Mouse (Mus musculus): ENCODE measurements around the gene Taf4. TPM values are rescaled to one million over a fixed set of nuclear protein-coding genes. Genes with fewer than 3 reads are reported as not detected.

The Taf4 gene
- polyA plus RNA-seq, 1 experiment from 2014 or later = 5.2 TPM

DNA sequence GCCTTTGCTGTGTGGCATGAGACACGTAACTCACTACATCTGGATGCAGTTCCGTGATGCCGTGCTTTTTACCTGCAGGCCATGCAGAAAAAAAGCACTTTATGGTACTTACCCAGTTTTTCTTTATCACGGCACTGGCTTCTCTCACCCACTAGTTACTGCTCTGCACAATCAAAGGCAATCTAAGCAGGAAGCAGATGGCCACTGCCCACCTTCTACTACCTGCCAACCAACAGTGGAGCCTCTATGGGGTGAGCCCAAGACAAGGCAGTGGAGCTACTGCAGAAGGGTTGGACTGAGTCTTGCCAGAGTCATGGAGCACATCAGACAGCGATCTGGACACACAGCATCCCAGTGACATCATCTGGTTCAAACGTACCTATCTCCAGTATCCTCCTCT is 52.4 kb downstream of the Taf4 start:
- no peak for ATAC-seq
- H3K27ac ChIP-seq = no peak overlapping the region
- peaks cover 87% of the 10 kb centered on the region for H3K36me3 ChIP-seq (ENCODE audit: poor library complexity, severe bottlenecking)
- H3K4me2 ChIP-seq = no peak overlapping the region
- H3K27me3 ChIP-seq = no peaks in the 10 kb centered on the region
- no peaks in the 10 kb centered on the region for H3K9me3 ChIP-seq (replicated peaks)
- 97% methylated on average over 6 of the region's 6 CpGs for WGBS
- H3K9ac ChIP-seq = no peak overlapping the region
- H3K4me3 ChIP-seq = no peak overlapping the region
- H3K4me1 ChIP-seq = no peaks in the 10 kb centered on the region

DNA sequence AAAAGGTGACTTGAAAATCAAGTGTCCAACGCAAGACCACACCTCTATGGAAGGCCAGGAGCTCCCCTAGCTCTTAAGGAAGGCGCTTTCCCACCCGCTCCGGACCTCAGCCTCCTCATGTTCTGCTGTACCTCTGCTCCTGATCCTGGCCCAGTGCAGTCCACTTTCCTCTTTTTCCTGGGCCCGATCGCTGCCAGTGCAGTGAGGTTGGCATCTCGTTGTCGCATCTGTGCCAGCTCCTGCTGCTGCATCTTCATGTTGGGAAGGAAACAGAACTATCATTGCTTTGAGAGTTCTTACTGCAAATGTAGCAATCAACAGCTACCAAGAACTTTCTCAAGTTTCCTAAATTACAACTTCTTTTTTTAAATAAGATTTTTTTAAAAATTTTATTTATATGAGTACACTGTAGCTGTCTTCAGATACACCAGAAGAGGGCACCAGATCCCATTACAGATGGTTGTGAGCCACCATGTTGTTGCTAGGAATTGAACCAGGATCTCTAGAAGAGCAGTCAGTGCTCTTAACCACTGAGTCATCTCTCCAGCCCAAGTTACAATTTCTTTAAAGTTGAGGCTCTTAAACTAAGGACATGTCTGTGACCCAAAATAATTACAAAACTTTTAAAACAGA is 55.3 kb downstream of the Taf4 start:
- Histone ChIP-seq H3K36me3 (ENCODE audit: poor library complexity, severe bottlenecking) (peaks cover 93% of the 10 kb centered on the region), H3K4me1 (no peaks in the 10 kb centered on the region), H3K9me3 (replicated peaks) (no peaks in the 10 kb centered on the region), H3K4me3 (no peak overlapping the region), H3K27me3 (no peaks in the 10 kb centered on the region), H3K9ac (no peak overlapping the region), H3K4me2 (no peak overlapping the region), H3K27ac (no peak overlapping the region)
- 89% methylated on average over 8 of the region's 8 CpGs for WGBS
- ATAC-seq = no peak

GRCm38 (mm10) chr2:179920042-179920441 is 56.4 kb downstream of the Taf4 start:
- Histone ChIP-seq H3K4me1 (no peaks in the 10 kb centered on the region), H3K9ac (no peak overlapping the region), H3K36me3 (ENCODE audit: poor library complexity, severe bottlenecking) (peaks cover 89% of the 10 kb centered on the region), H3K4me3 (no peak overlapping the region), H3K27ac (no peak overlapping the region), H3K9me3 (replicated peaks) (no peaks in the 10 kb centered on the region), H3K4me2 (no peak overlapping the region), H3K27me3 (no peaks in the 10 kb centered on the region)
- ATAC-seq = no peak
- WGBS = 90% methylated on average over 4 of the region's 4 CpGs

DNA sequence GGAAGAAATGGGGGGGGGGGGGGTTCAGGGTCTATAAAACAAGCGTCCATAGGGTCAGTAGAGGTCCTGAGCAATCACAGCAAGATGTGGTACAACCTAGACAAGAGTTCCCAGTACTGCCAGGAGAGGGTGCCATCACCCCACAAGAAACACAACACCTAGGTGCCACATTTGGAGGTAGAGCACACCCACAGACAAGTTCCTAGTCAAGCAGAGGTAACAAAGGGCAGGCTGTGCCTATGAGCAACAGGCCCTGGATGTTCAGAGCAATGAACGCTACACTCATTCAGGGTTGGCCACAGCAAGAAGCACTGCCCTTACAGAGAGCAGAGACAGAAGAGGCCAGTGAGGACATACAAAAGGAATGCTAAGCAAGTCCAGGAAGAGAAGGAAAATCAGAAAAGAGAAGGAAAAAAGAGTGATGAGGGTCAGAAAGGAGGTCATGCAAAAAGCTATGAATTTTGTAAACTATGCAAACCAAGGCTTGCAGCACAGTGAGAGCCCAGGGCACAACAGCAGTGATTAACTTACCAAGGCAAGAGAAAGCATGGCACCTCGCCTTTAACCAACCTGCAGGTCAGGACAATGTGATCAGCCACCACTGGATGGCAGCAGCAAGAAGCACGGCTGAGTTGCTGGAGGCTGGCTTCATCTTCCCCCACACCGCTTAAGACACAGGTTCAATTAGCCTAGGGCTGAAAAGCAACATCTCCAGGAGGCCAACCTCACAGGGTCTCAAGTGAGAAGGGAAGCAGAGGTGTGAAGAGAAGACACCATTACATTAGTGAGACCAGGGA is 59.4 kb downstream of the Taf4 start:
- no peak overlapping the region; the same call in 1 of the 2 replicates for H3K27ac ChIP-seq

GRCm38 (mm10) chr2:179914246-179914645 is 62.2 kb downstream of the Taf4 start:
- Histone ChIP-seq H3K4me2 (no peak overlapping the region), H3K27ac (no peak overlapping the region), H3K36me3 (ENCODE audit: poor library complexity, severe bottlenecking) (peaks cover 71% of the 10 kb centered on the region), H3K4me3 (no peak overlapping the region), H3K27me3 (no peaks in the 10 kb centered on the region), H3K4me1 (no peaks in the 10 kb centered on the region), H3K9ac (no peak overlapping the region), H3K9me3 (replicated peaks) (no peaks in the 10 kb centered on the region)
- no peak for ATAC-seq
- WGBS = 89% methylated on average over 2 of the region's 2 CpGs

More for the DNA sequence above, 59.4 kb downstream of the Taf4 start:
- no peaks in the 10 kb centered on the region for H3K9me3 ChIP-seq (replicated peaks)
- peak; percentile 86 for ATAC-seq
- no peak overlapping the region for H3K4me3 ChIP-seq
- H3K36me3 ChIP-seq (ENCODE audit: poor library complexity, severe bottlenecking) = peaks cover 86% of the 10 kb centered on the region
- H3K4me2 ChIP-seq = no peak overlapping the region
- H3K4me1 ChIP-seq = no peaks in the 10 kb centered on the region
- 33% methylated on average over 5 of the region's 5 CpGs for WGBS
- H3K27me3 ChIP-seq = no peaks in the 10 kb centered on the region
- no peak overlapping the region for H3K9ac ChIP-seq

DNA sequence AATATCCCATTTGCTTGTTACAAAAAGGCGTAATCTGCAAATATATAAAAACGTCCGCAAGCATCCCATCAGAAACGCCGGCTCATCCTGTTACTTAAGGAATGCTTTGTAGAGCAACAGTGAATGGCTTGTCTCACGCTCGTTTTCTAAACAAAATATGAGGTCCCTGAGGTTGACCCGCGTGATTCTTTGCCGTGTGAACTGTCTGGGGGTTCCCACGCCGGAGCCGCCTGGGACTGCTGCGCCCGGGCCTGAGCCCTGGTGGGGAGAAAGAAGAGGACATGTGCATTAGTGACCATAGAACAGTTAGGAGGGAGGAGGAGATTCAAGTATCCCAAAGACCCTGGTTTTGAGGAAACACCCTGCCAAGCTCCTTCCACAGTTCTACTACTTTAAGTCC is 63.1 kb downstream of the Taf4 start:
- Histone ChIP-seq H3K4me1 (no peaks in the 10 kb centered on the region), H3K9ac (no peak overlapping the region), H3K4me3 (no peak overlapping the region), H3K27me3 (no peaks in the 10 kb centered on the region), H3K27ac (no peak overlapping the region), H3K36me3 (ENCODE audit: poor library complexity, severe bottlenecking) (peaks cover 65% of the 10 kb centered on the region), H3K4me2 (no peak overlapping the region), H3K9me3 (replicated peaks) (no peaks in the 10 kb centered on the region)
- WGBS = 75% methylated on average over 15 of the region's 15 CpGs
- no peak for ATAC-seq

DNA sequence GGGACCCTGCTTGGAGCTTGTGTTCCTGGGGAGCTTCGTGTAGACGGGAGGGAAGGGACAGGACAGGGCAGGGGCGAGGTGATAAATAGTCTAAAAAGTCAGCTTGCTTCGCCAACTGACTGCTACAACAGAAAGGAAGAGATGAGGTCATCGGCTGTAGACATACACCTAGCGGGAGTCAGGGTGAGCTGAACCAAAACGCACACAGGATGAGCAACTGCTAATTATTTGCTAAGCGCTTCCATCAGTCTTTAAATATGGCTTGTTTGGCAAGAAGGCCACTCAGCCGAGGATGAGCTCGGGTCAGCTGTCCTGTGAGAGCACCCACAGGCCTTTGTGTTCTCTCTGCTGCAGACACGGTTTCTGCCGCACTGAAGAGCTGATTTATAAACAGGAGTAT is 63.5 kb downstream of the Taf4 start:
- peaks cover 63% of the 10 kb centered on the region for H3K36me3 ChIP-seq (ENCODE audit: poor library complexity, severe bottlenecking)

DNA sequence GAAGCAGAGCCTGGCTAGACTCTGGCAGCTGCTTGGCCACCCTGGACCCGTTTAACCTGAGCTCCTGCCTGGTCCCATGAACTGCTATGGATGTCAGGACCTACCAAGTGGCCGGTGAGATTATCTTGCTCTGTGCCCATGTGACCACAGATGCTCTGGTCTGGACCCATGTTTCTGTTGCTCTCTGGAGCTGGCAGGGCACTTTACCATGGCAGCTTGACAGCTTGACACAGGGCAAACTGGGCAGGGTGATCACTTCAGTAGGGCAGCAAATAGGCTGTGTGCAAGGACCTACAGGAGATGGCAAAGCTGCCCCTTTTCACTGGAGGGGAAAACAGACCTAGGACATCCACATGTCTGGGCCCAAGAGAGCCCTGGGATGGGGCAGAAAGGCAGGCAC is 79.5 kb downstream of the Taf4 start:
- Histone ChIP-seq H3K9me3 (replicated peaks) (no peaks in the 10 kb centered on the region), H3K9ac (no peak overlapping the region), H3K36me3 (ENCODE audit: poor library complexity, severe bottlenecking) (peaks cover 28% of the 10 kb centered on the region), H3K4me2 (no peak overlapping the region), H3K4me3 (no peak overlapping the region), H3K27ac (no peak overlapping the region), H3K4me1 (0 out of 2 replicates have a peak, but pooled peaks cover under 1% of the 10 kb centered on the region), H3K27me3 (no peaks in the 10 kb centered on the region)
- ATAC-seq = no peak
- WGBS = 89% methylated on average over 2 of the region's 2 CpGs

More for the DNA sequence above, 63.5 kb downstream of the Taf4 start:
- Histone ChIP-seq H3K4me1 (no peaks in the 10 kb centered on the region), H3K4me2 (no peak overlapping the region), H3K9ac (no peak overlapping the region), H3K27me3 (no peaks in the 10 kb centered on the region), H3K4me3 (no peak overlapping the region), H3K27ac (no peak overlapping the region), H3K9me3 (replicated peaks) (no peaks in the 10 kb centered on the region)
- ATAC-seq = no peak
- 73% methylated on average over 12 of the region's 12 CpGs for WGBS

GRCm38 (mm10) chr2:179891048-179891447 is 85.4 kb downstream of the Taf4 start:
- Histone ChIP-seq H3K4me2 (no peak overlapping the region), H3K36me3 (ENCODE audit: poor library complexity, severe bottlenecking) (peaks cover 45% of the 10 kb centered on the region), H3K9me3 (replicated peaks) (no peaks in the 10 kb centered on the region), H3K9ac (no peak overlapping the region), H3K27ac (no peak overlapping the region), H3K4me3 (no peak overlapping the region), H3K4me1 (no peaks in the 10 kb centered on the region), H3K27me3 (no peaks in the 10 kb centered on the region)
- no peak for ATAC-seq
- WGBS = 82% methylated on average over 3 of the region's 3 CpGs

DNA sequence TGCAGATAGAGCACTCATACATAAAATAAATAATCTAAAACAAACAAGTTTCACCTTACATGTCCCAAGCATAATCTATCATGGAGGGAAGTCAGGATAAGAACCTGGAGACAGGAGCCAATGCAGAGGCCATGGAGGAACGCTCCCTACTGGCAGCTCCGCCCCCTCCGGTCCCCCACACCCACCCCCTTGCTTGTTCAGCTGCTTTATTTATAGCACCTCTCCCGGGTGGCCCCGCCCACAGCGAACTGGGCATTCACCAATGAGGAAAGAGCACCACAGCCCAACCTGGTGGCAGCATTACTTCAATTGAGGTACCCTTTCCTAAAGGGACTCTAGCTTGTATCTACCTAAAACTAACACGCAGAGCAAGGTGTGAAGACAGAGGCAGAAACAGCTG is 91.9 kb downstream of the Taf4 start:
- H3K36me3 ChIP-seq (ENCODE audit: poor library complexity, severe bottlenecking) = peaks cover 37% of the 10 kb centered on the region
- WGBS = 47% methylated on average over 7 of the region's 7 CpGs
- no peaks in the 10 kb centered on the region for H3K4me1 ChIP-seq
- no peak overlapping the region for H3K9ac ChIP-seq
- no peak overlapping the region for H3K4me2 ChIP-seq
- H3K27ac ChIP-seq = no peak overlapping the region
- no peak for ATAC-seq
- no peaks in the 10 kb centered on the region for H3K27me3 ChIP-seq
- H3K4me3 ChIP-seq = no peak overlapping the region
- H3K9me3 ChIP-seq (replicated peaks) = no peaks in the 10 kb centered on the region

- no peaks in the 10 kb centered on the region for H3K9me3 ChIP-seq (replicated peaks)
- WGBS = 45% methylated on average over 9 of the region's 9 CpGs
- 0 out of 2 replicates have a peak, but pooled peaks have one; percentile 25 for ATAC-seq
- H3K27me3 ChIP-seq = no peaks in the 10 kb centered on the region
- no peak overlapping the region for H3K4me3 ChIP-seq
- peaks cover 9% of the 10 kb centered on the region; the same call in 1 of the 2 replicates for H3K4me1 ChIP-seq
- no peak overlapping the region for H3K27ac ChIP-seq
- no peak overlapping the region for H3K9ac ChIP-seq
- peaks cover 10% of the 10 kb centered on the region; the same call in 1 of the 2 replicates for H3K36me3 ChIP-seq (ENCODE audit: poor library complexity, severe bottlenecking)
- no peak overlapping the region for H3K4me2 ChIP-seq
Measured at GRCm38 (mm10) chr2:179877551-179878215, 98.8 kb downstream of the Taf4 start.

GRCm38 (mm10) chr2:179875147-179875546 is 101.3 kb downstream of the Taf4 start:
- peak; percentile 71 for ATAC-seq
- H3K36me3 ChIP-seq (ENCODE audit: poor library complexity, severe bottlenecking) = peaks cover 7% of the 10 kb centered on the region; the same call in 1 of the 2 replicates
- H3K4me3 ChIP-seq = no peak overlapping the region
- H3K4me2 ChIP-seq = no peak overlapping the region
- H3K9me3 ChIP-seq (replicated peaks) = no peaks in the 10 kb centered on the region
- H3K27me3 ChIP-seq = no peaks in the 10 kb centered on the region
- H3K9ac ChIP-seq = no peak overlapping the region
- 2% methylated on average over 3 of the region's 3 CpGs for WGBS
- H3K27ac ChIP-seq = no peak overlapping the region
- peaks cover 9% of the 10 kb centered on the region; the same call in 1 of the 2 replicates for H3K4me1 ChIP-seq

All from forebrain, embryonic 13.5 days (tissue).